Mouse (Mus musculus) Muller cell, postnatal 12 days (primary cell): ENCODE results near the gene Zranb2.
A peak's percentile ranks its signal among the peaks of the same experiment; 100 is the strongest.

Source experiments
- DNase-seq: peaks from one replicate; pipeline ENCODE4 v3.0.0-alpha.2; 2015; ENCODE audit errors: inconsistent ontology term

The Zranb2 gene

GRCm38 (mm10) chr3:157533964-157534785, at the start of gene Zranb2:
Zranb2 (plus strand) TSS chr3:157534160.
- DNase-seq: peak; percentile 95

GRCm38 (mm10) chr3:157492043-157492442, 41.9 kb upstream of the Zranb2 start:
- peak; percentile 5 for DNase-seq

- DNase-seq: no peak
These were observed 31.7 kb upstream of the Zranb2 start for GRCm38 (mm10) chr3:157502216-157502615.

GRCm38 (mm10) chr3:157514116-157514796, 19.7 kb upstream of the Zranb2 start:
- no peak for DNase-seq

DNA sequence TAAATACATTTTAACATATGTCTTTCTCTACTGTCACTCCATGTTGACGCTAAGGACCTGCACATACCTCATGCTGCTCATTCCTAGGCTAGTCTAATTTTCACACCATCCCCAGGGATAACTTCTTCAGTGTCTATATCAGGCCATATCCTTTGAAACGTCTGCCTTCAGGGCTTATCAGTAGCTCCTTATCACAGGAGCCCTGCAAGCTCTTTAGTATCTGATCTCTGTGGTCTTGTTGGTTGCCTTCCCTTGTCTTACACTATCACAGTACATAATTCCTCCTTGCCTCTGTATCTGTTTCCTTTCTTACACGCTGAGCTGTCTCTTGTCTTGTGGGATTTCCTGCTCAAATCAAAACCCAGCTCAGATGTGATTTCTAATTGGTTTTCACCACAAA, 17.5 kb upstream of the Zranb2 start:
- DNase-seq: no peak

- DNase-seq: no peak
These were observed 16.0 kb upstream of the Zranb2 start for GRCm38 (mm10) chr3:157517992-157518391.

GRCm38 (mm10) chr3:157520433-157520832, 13.5 kb upstream of the Zranb2 start:
- DNase-seq: peak; percentile 24

GRCm38 (mm10) chr3:157523834-157524233, 10.1 kb upstream of the Zranb2 start:
- no peak for DNase-seq

GRCm38 (mm10) chr3:157531585-157531984, 2.4 kb upstream of the Zranb2 start:
- DNase-seq: no peak

DNA sequence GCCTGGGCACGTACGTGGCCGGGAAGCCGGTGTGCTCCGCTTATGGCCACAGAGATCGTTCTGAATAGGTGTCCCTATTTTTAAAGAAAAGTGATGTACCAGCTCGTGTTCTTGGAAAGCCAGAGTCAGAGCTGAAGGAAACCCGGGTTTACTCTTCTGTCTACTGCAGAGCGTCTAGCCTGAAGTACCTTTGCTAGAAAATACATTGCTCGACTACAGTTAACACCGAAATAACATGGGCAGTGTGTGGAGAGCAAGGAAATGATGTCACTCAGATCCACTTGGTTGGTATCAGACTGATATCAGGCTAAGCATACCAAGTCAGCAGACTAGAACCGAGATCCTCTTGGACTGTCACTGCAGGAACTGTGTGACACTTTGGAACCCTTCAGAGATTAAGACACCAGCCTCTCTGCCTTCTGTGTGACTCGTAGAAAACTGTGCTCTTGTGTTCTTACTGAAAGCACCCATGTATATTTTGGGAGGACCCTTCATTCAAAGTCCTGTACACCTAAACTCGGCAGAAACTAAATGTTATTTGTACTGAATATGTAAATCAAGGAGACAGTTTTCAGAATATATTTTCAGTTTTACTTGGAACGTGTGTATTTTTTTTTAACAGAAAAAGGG, 941 bp downstream of the Zranb2 start:
- no peak for DNase-seq

DNA sequence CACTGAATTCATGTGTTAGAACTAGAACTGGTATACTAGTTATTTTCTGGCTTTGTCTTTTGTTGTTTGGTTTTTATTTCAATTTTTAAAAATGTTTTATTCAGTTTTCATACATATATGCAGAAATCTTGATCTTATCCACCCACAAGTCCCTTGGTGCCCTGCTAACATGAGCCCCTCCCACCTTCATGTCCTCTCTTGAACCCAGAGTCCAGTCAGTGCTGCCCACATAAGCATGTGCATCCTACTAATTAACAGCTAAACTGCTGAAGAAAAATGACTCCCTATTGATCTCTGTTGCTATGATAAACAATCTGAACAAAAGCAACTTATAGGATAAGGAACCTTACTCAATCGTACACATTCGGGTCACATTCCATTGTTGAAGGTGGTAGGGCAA, 15.4 kb downstream of the Zranb2 start:
- DNase-seq: no peak

GRCm38 (mm10) chr3:157549758-157550600, 16.0 kb downstream of the Zranb2 start:
- DNase-seq: no peak

DNA sequence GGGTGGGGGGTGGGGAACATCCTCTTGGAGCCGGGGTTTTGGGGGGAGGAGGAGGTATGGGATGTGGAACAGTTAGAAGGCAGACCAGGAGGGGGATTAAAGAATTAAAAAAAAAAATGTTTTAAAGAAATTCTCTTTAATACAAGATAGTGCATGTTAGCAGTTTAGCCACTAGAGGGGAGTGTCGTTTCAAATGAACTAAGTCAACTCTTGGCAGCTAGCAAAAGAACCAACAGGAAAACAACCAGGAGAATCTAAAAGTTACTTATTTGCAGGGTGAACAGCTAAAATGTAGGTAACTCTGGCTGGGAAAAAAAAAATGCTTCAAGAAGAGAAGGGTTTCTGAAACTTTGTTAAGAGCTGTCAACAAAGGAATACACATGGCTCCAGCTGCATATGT, 31.2 kb downstream of the Zranb2 start:
- DNase-seq: peak; percentile 23

GRCm38 (mm10) chr3:157566725-157567565, 33.0 kb downstream of the Zranb2 start, which contains the start of gene Ptger3:
Ptger3 (plus strand) TSS chr3:157566892.
- DNase-seq: peak; percentile 46

GRCm38 (mm10) chr3:157567566-157568132, 33.7 kb downstream of the Zranb2 start:
- DNase-seq: no peak

- no peak for DNase-seq
These were observed 38.1 kb downstream of the Zranb2 start for GRCm38 (mm10) chr3:157572011-157572410.

- DNase-seq: no peak
These were observed 41.7 kb downstream of the Zranb2 start for GRCm38 (mm10) chr3:157575441-157576342.

DNA sequence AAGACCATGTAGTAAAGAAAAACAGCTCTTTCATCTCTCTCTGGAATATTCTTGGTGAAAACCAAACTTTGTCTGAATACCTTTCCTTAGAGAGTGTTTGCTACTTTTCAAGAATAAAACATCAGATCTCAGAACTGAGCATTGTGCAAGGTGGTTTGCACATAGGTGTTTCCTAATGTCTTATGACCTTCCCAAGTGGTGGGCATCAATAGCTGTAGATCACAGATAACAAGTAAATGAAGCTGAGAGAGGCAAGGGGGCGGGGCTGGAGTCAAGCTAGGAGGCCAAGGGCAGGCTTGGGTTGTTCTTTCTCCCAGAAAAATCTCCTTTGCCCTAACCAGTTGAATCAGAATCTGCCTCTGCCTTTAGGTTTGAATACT, 42.4 kb downstream of the Zranb2 start:
- no peak for DNase-seq

DNA sequence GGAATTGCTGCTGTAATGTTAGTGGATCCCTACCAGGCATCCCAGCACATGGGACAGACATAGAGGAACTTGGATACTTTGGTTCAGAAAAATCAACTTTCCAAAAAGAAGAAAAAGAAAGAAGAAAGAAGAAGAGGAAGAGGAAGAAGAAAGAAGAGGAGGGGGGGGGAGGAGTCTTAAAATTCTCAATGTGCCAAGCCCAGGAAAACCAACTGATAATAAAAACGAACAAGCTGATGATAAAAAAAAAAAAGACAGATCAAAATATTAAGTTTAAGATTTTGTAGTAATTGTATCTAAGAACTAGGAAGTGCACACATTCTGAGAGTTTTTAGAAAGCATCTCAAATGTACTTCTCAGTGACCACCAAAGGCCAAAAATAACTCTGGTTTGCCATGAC, 42.9 kb downstream of the Zranb2 start:
- DNase-seq: no peak
